Mouse (Mus musculus) olfactory bulb, adult 2 months (tissue): ENCODE data around the gene Slc47a1.

Experiments
- CTCF ChIP-seq: fragments of 200-500 bp; IDR thresholded peaks from 2 replicates; pipeline ENCODE4 v1.5.1; 2012; ENCODE audit warnings: low read depth, mild to moderate bottlenecking, low read length, moderate library complexity; ENCODE audit not compliant: insufficient read depth
- POLR2A ChIP-seq: fragments of 200-500 bp; IDR thresholded peaks from 2 replicates; pipeline ENCODE4 v1.6.1; 2012; ENCODE audit warnings: mild to moderate bottlenecking, low read depth, low read length, moderate library complexity; ENCODE audit not compliant: insufficient read depth

- TF ChIP-seq POLR2A = no peak
- no peak for TF ChIP-seq CTCF
Measured at GRCm38 (mm10) chr11:61365938-61366337, 12.2 kb downstream of the Slc47a1 start.
